Mouse (Mus musculus) MEL (cell line): ENCODE data around the gene Sowahb.
A peak's percentile ranks its signal among the peaks of the same experiment; 100 is the strongest.

Experiments used
- CTCF ChIP-seq, 3 experiments: IDR thresholded peaks in 2 of 3; conservative IDR thresholded peaks in 1 of 3; 2 replicates each; pipeline ENCODE4 v1.5.1; 2011 to 2012; ENCODE audit warnings: low read length in 3 of 3, low read depth in 2 of 3, mild to moderate bottlenecking in 2 of 3, improper control_type of control experiment in 1 of 3, inconsistent platforms in 1 of 3, mixed read lengths in 1 of 3, moderate library complexity in 1 of 3; ENCODE audit not compliant: control insufficient read depth in 1 of 3, insufficient read depth in 1 of 3, poor library complexity in 1 of 3, severe bottlenecking in 1 of 3
- ELF1 ChIP-seq: IDR thresholded peaks from 2 replicates; pipeline ENCODE4 v1.6.1; 2014; ENCODE audit warnings: low read depth, mild to moderate bottlenecking, inconsistent platforms, low read length, improper control_type of control experiment, moderate library complexity
- EP300 ChIP-seq, 2 experiments: IDR thresholded peaks; 2 replicates each; pipeline ENCODE4 v1.6.1; 2011; ENCODE audit warnings: improper control_type of control experiment in 2 of 2, low read length in 2 of 2, low read depth in 1 of 2, mild to moderate bottlenecking in 1 of 2
- MAX ChIP-seq: IDR thresholded peaks from 2 replicates; pipeline ENCODE4 v1.6.1; 2011; ENCODE audit warnings: low read length, improper control_type of control experiment
- MXI1 ChIP-seq: IDR thresholded peaks from 2 replicates; pipeline ENCODE4 v1.6.1; 2011; ENCODE audit warnings: mild to moderate bottlenecking, low read depth, low read length, improper control_type of control experiment
- POLR2A ChIP-seq, 2 experiments: IDR thresholded peaks; 2 replicates each; pipeline ENCODE4 v1.6.1; 2011 to 2012; ENCODE audit warnings: low read length in 2 of 2, mild to moderate bottlenecking in 2 of 2, control low read depth in 1 of 2, improper control_type of control experiment in 1 of 2, low read depth in 1 of 2, moderate library complexity in 1 of 2; ENCODE audit not compliant: control insufficient read depth in 1 of 2, insufficient read depth in 1 of 2, poor library complexity in 1 of 2
- SMC3 ChIP-seq: IDR thresholded peaks from 2 replicates; pipeline ENCODE4 v1.6.1; 2011; ENCODE audit warnings: low read depth, low read length, improper control_type of control experiment
- TAL1 ChIP-seq: IDR thresholded peaks from 2 replicates; pipeline ENCODE4 v1.6.1; 2012; ENCODE audit warnings: mild to moderate bottlenecking, inconsistent platforms, low read length, moderate library complexity, mixed read lengths
- TCF12 ChIP-seq: IDR thresholded peaks from 2 replicates; pipeline ENCODE4 v1.6.1; 2014; ENCODE audit warnings: low read depth, mild to moderate bottlenecking, inconsistent platforms, low read length, improper control_type of control experiment, moderate library complexity
- USF1 ChIP-seq: IDR thresholded peaks from 2 replicates; pipeline ENCODE4 v1.6.1; 2014; ENCODE audit warnings: low read depth, mild to moderate bottlenecking, inconsistent platforms, low read length, improper control_type of control experiment, moderate library complexity
- USF2 ChIP-seq, 2 experiments: IDR thresholded peaks; 2 replicates each; pipeline ENCODE4 v1.6.1; 2011 to 2012; ENCODE audit warnings: improper control_type of control experiment in 2 of 2, low read length in 2 of 2, borderline replicate concordance in 1 of 2, inconsistent platforms in 1 of 2, low read depth in 1 of 2, mild to moderate bottlenecking in 1 of 2; ENCODE audit not compliant: insufficient read depth in 1 of 2
- ZNF384 ChIP-seq: IDR thresholded peaks from 2 replicates; pipeline ENCODE4 v1.6.1; 2012; ENCODE audit warnings: low read depth, mild to moderate bottlenecking, inconsistent platforms, low read length, improper control_type of control experiment

DNA sequence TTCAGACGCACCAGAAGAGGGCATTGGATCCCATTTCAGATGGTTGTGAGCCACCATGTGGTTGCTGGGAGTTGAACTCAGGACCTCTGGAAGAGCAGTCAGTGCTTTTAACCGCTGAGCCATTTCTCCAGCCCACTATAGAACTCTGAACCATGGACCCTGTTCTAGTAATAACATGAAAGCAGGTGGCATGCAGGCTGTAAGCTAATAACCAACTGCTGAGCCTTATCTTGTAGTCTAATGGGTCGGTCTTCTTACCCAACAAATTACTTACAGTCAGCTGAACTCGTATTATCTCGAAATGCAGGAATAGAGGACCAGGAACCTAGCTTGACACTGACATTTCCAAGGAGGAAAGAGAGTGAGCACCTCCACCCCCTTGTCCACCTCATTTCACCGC, 50.5 kb downstream of the Sowahb start:
- TF ChIP-seq MXI1 (no peak), EP300 (IDR thresholded peaks at IDR 0.05; ENCODE audit: low read depth in 1 of 2, low read length in 2 of 2) (no peak), TAL1 (0 out of 2 replicates have a peak, but pooled peaks have one; percentile 5), SMC3 (no peak), CTCF (IDR thresholded peaks at IDR 0.05 in 2 of 3, conservative IDR thresholded peaks at IDR 0.05 in 1 of 3; ENCODE audit: control insufficient read depth in 1 of 3, insufficient read depth in 1 of 3, low read depth in 2 of 3, low read length in 3 of 3, poor library complexity in 1 of 3, severe bottlenecking in 1 of 3) (no peak), POLR2A (IDR thresholded peaks at IDR 0.05; ENCODE audit: control insufficient read depth in 1 of 2, insufficient read depth in 1 of 2, low read depth in 1 of 2, low read length in 2 of 2, poor library complexity in 1 of 2) (no peak), USF2 (IDR thresholded peaks at IDR 0.05; ENCODE audit: borderline replicate concordance in 1 of 2, insufficient read depth in 1 of 2, low read depth in 1 of 2, low read length in 2 of 2) (no peak), USF1 (no peak), ZNF384 (no peak), ELF1 (no peak), MAX (no peak), TCF12 (no peak)
